Mouse (Mus musculus) midbrain, embryonic 13.5 days (tissue): Measurements from ENCODE around the gene Gm49361. TPM values are rescaled to one million over a fixed set of nuclear protein-coding genes. Genes with fewer than 3 reads are reported as not detected.
A peak's percentile ranks its signal among the peaks of the same experiment; 100 is the strongest.

ENCODE experiments used
- ATAC-seq: fragments of 200-750 bp; cut with Nextera tagmentation; 2 replicates; pipeline ENCODE4 v1.8.0; 2017; ENCODE audit warnings: mild to moderate bottlenecking, moderate TSS enrichment, moderate library complexity
- H3K27ac ChIP-seq: fragments of 300-500 bp; sonication (generic); 2 replicates; pipeline ENCODE4 v1.5.1; 2015; ENCODE audit warnings: inconsistent platforms, mild to moderate bottlenecking, moderate library complexity
- H3K27me3 ChIP-seq: fragments of 300-500 bp; sonication (generic); 2 replicates; pipeline ENCODE4 v1.6.1; 2015; ENCODE audit warnings: mild to moderate bottlenecking, inconsistent platforms
- H3K36me3 ChIP-seq: fragments of 300-500 bp; sonication (generic); 2 replicates; pipeline ENCODE4 v1.6.1; 2015; ENCODE audit warnings: mild to moderate bottlenecking, inconsistent platforms
- H3K4me1 ChIP-seq: fragments of 300-500 bp; sonication (generic); replicated peaks from 2 replicates; pipeline ENCODE4 v1.6.1; 2015; ENCODE audit warnings: inconsistent platforms
- H3K4me2 ChIP-seq: fragments of 300-500 bp; sonication (generic); replicated peaks from 2 replicates; pipeline ENCODE4 v1.6.1; 2015; ENCODE audit warnings: moderate library complexity, mild to moderate bottlenecking, inconsistent platforms
- H3K4me3 ChIP-seq: fragments of 300-500 bp; sonication (generic); replicated peaks from 2 replicates; pipeline ENCODE4 v1.5.1; 2015; ENCODE audit warnings: mild to moderate bottlenecking, inconsistent platforms
- H3K9ac ChIP-seq: fragments of 300-500 bp; sonication (generic); replicated peaks from 2 replicates; pipeline ENCODE4 v1.6.1; 2015; ENCODE audit warnings: mild to moderate bottlenecking, inconsistent platforms
- H3K9me3 ChIP-seq: fragments of 300-500 bp; sonication (generic); 2 replicates; pipeline ENCODE4 v1.6.1; 2016; ENCODE audit warnings: mild to moderate bottlenecking, inconsistent platforms
- WGBS: fragments of 180-500 bp; shearing (Covaris S2); methylation state at CpG from one replicate; pipeline ENCODE4 v1.1.7; 2015; 5-methylcytosine and 5-hydroxymethylcytosine counted together
- polyA plus RNA-seq: library from polyadenylated mRNA; unstranded; fragments of >200 nt; fragmentation: Nextera tagmentation; extraction: Ambion mirVana; gene quantifications from 2 replicates; pipeline ENCODE4 v1.2.1, GENCODE M21; 2015

Gm49361 gene
- polyA plus RNA-seq, 1 experiment from 2014 or later = not detected

DNA sequence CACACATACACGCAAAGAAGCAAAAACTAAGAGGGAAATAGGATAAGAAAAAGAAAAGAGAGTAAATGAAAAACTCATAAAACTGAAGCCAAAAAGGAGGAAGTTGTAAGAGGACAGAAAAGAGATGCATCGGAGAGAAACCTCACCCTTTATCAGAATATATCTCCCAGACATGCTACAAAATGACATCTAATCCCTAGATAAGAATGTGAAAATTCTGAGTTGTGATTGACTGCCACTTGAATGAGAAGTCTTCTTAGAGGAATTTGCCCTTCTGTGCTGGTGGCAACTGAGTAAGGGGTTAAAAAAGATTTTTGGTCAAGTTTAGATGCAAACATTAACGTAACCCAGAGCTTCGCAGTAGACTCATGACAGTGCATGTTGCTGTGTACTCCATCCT, 99.7 kb downstream of the Gm49361 start:
- no peaks in the 10 kb centered on the region for H3K27me3 ChIP-seq
- WGBS = 94% methylated on average over 4 of the region's 4 CpGs
- ATAC-seq = no peak
- no peak overlapping the region for H3K4me2 ChIP-seq
- no peak overlapping the region for H3K27ac ChIP-seq
- H3K9ac ChIP-seq = no peak overlapping the region
- H3K4me1 ChIP-seq = no peaks in the 10 kb centered on the region
- no peak overlapping the region for H3K4me3 ChIP-seq
- H3K9me3 ChIP-seq = no peaks in the 10 kb centered on the region
- H3K36me3 ChIP-seq = peaks cover 4% of the 10 kb centered on the region; the same call in 1 of the 2 replicates

- WGBS = 97% methylated on average over 3 of the region's 3 CpGs
- H3K9me3 ChIP-seq = no peaks in the 10 kb centered on the region
- peaks cover 8% of the 10 kb centered on the region; the same call in 1 of the 2 replicates for H3K36me3 ChIP-seq
- no peak overlapping the region for H3K4me2 ChIP-seq
- no peak overlapping the region for H3K27ac ChIP-seq
- no peak overlapping the region for H3K9ac ChIP-seq
- peaks cover 7% of the 10 kb centered on the region; the same call in 1 of the 2 replicates for H3K4me1 ChIP-seq
- no peak overlapping the region for H3K4me3 ChIP-seq
- H3K27me3 ChIP-seq = no peaks in the 10 kb centered on the region
- ATAC-seq = no peak
Observed at GRCm38 (mm10) chr14:57639153-57639552, 106.8 kb downstream of the Gm49361 start.

- H3K9ac ChIP-seq = no peak overlapping the region
- H3K36me3 ChIP-seq = peaks cover 5% of the 10 kb centered on the region; the same call in 1 of the 2 replicates
- H3K27me3 ChIP-seq = no peaks in the 10 kb centered on the region
- ATAC-seq = no peak
- WGBS = 49% methylated on average over 5 of the region's 5 CpGs
- H3K4me3 ChIP-seq = no peak overlapping the region
- no peaks in the 10 kb centered on the region for H3K9me3 ChIP-seq
- no peak overlapping the region for H3K4me2 ChIP-seq
- peaks cover 9% of the 10 kb centered on the region; the same call in 1 of the 2 replicates for H3K4me1 ChIP-seq
- no peak overlapping the region for H3K27ac ChIP-seq
Observed at GRCm38 (mm10) chr14:57634141-57634540, 111.8 kb downstream of the Gm49361 start.

- Histone ChIP-seq H3K9ac (no peak overlapping the region), H3K4me3 (no peak overlapping the region), H3K4me2 (no peak overlapping the region), H3K4me1 (peaks cover 2% of the 10 kb centered on the region; the same call in 1 of the 2 replicates), H3K36me3 (peaks cover 35% of the 10 kb centered on the region), H3K9me3 (no peaks in the 10 kb centered on the region), H3K27ac (no peak overlapping the region), H3K27me3 (no peaks in the 10 kb centered on the region)
- 76% methylated on average over 4 of the region's 4 CpGs for WGBS
- ATAC-seq = no peak
Observed at GRCm38 (mm10) chr14:57629595-57629994, 116.3 kb downstream of the Gm49361 start.

DNA sequence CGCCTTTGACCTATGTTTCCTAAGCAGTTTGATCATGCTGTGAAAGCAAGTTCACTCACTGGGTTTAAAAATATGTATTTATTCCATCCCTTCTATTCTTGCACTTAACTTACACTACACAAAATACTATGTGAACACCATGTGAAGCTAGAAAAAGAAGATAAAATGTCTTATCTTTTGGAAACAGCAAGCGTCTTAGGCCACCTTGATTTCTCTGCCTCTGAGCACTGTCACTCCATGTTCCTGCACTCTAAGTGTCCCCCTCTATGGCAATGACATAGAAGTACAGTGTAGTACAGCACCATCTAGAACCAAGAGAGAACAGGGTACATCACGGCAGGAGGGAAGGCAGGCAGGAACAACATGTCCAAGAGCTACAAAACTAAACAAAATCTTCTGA, 123.0 kb downstream of the Gm49361 start:
- Histone ChIP-seq H3K36me3 (peaks cover 35% of the 10 kb centered on the region), H3K4me3 (no peak overlapping the region), H3K4me1 (peaks cover 3% of the 10 kb centered on the region), H3K27me3 (no peaks in the 10 kb centered on the region), H3K9me3 (no peaks in the 10 kb centered on the region), H3K4me2 (no peak overlapping the region), H3K27ac (no peak overlapping the region), H3K9ac (no peak overlapping the region)
- WGBS = 82% methylated on average over 3 of the region's 3 CpGs
- no peak for ATAC-seq

DNA sequence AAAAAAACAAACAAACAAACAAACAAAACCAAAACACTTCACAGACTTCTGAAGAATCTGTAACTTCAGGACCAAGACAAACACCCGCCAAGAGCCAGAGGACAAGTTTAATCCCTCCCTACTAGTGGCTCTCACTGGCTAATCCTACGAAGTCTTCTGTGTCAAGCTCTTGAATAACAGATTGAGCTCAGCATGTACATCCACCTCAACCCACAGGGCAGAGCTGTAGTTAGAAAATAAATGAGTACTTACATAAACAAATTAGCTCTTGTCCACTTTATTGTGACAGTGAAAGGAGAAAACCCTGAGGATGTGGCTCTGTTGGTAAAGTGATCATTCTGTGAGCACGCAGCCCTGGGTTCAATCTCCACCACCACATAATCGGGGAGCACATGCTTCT, 124.2 kb downstream of the Gm49361 start:
- Histone ChIP-seq H3K36me3 (peaks cover 32% of the 10 kb centered on the region), H3K4me3 (no peak overlapping the region), H3K4me1 (peaks cover 3% of the 10 kb centered on the region), H3K27ac (no peak overlapping the region), H3K9ac (no peak overlapping the region), H3K9me3 (no peaks in the 10 kb centered on the region), H3K4me2 (no peak overlapping the region), H3K27me3 (no peaks in the 10 kb centered on the region)
- ATAC-seq = no peak
- WGBS = 62% methylated on average over 4 of the region's 4 CpGs

GRCm38 (mm10) chr14:57620598-57621236, 125.2 kb downstream of the Gm49361 start:
- no peak overlapping the region for H3K9ac ChIP-seq
- no peaks in the 10 kb centered on the region for H3K9me3 ChIP-seq
- WGBS = 63% methylated on average over 4 of the region's 4 CpGs
- no peak overlapping the region for H3K4me2 ChIP-seq
- H3K4me3 ChIP-seq = no peak overlapping the region
- H3K4me1 ChIP-seq = peaks cover 6% of the 10 kb centered on the region
- no peak overlapping the region for H3K27ac ChIP-seq
- no peak for ATAC-seq
- peaks cover 24% of the 10 kb centered on the region for H3K36me3 ChIP-seq
- H3K27me3 ChIP-seq = no peaks in the 10 kb centered on the region

DNA sequence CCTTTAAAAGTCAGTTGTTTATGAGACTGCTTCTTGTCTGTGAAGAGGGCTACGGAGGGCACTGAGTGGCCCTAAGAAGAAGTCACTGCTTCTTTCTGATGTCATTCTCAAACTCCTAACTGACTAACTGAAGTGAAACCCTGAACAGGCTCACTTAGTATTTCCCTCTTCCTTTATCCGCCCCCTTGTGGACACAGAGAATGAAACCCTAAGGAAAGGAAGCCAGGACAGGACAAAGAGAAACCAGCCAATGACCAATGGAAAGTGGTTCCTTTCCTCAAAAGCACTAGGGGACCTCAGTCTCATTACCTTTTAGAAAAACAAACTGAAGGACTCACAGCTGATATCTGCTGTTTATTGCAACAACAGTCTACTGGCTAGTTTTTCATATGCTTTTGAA, 126.4 kb downstream of the Gm49361 start:
- 48% methylated on average over 2 of the region's 2 CpGs for WGBS
- no peaks in the 10 kb centered on the region for H3K9me3 ChIP-seq
- no peak overlapping the region for H3K27ac ChIP-seq
- no peak overlapping the region for H3K9ac ChIP-seq
- H3K4me2 ChIP-seq = no peak overlapping the region
- H3K4me3 ChIP-seq = no peak overlapping the region
- no peaks in the 10 kb centered on the region for H3K27me3 ChIP-seq
- H3K36me3 ChIP-seq = peaks cover 19% of the 10 kb centered on the region; the same call in 1 of the 2 replicates
- peaks cover 6% of the 10 kb centered on the region for H3K4me1 ChIP-seq
- ATAC-seq = 0 out of 2 replicates have a peak, but pooled peaks have one; percentile 24

GRCm38 (mm10) chr14:57617675-57618074, 128.2 kb downstream of the Gm49361 start:
- WGBS = 98% methylated on average over 1 of the region's 1 CpGs
- Histone ChIP-seq H3K9me3 (no peaks in the 10 kb centered on the region), H3K4me2 (no peak overlapping the region), H3K4me1 (peaks cover 6% of the 10 kb centered on the region), H3K36me3 (peaks cover 5% of the 10 kb centered on the region; the same call in 1 of the 2 replicates), H3K27me3 (no peaks in the 10 kb centered on the region), H3K4me3 (no peak overlapping the region), H3K9ac (no peak overlapping the region), H3K27ac (no peak overlapping the region)
- ATAC-seq = no peak

DNA sequence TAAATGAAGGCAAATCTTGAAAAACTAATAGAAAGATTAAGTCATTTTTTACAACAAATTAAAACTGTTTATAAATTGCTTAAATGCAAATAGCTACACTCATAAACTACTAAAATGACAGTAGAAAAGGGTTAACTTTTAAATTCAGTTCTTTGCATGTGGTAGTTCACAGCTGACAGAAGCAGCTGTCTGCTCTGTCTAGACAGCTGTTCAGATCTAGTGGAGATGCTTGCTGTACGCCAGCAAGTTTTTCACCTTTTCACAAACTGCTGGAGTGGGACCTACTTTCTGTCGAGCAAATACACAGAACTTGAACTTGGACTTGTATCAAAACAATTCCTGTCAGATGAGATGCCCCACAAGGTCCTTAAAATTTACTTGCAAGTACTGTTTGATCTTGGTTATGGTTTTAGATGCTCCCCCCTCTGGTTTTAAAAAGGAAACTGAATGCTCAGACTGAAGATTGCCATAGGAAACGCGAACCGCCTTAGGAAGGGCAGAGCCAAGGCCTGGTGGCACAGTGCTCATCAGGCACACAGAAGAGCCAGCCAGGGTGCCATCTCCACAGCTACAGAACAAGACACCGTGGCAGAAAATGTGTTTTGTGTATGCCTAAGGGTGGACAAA, 129.5 kb downstream of the Gm49361 start:
- Histone ChIP-seq H3K27me3 (no peaks in the 10 kb centered on the region), H3K9ac (no peak overlapping the region), H3K4me3 (no peak overlapping the region), H3K27ac (no peak overlapping the region), H3K4me2 (no peak overlapping the region), H3K4me1 (peaks cover 6% of the 10 kb centered on the region), H3K36me3 (peaks cover 5% of the 10 kb centered on the region; the same call in 1 of the 2 replicates), H3K9me3 (no peaks in the 10 kb centered on the region)
- ATAC-seq = no peak
- WGBS = 87% methylated on average over 6 of the region's 6 CpGs

DNA sequence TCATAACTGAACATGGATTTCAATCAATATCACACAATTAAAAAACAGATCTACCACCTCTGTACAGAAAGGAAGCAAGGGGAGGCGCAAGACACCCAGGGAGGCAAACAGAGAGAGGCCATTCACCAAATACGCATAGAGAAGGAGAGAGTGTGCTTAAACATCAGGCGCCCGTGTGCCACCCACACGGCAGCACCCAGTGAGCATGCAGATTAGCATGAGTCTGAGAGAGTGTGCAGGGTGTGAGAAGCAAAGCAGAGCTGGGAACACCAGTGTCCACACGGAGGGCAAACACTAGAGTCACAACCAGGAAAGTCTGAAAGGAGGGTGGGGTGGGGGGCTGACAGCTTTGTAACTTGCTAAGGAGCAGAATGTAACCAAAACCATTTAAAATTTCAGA, 130.1 kb downstream of the Gm49361 start:
- no peak overlapping the region for H3K4me3 ChIP-seq
- 81% methylated on average over 6 of the region's 6 CpGs for WGBS
- H3K27me3 ChIP-seq = no peaks in the 10 kb centered on the region

DNA sequence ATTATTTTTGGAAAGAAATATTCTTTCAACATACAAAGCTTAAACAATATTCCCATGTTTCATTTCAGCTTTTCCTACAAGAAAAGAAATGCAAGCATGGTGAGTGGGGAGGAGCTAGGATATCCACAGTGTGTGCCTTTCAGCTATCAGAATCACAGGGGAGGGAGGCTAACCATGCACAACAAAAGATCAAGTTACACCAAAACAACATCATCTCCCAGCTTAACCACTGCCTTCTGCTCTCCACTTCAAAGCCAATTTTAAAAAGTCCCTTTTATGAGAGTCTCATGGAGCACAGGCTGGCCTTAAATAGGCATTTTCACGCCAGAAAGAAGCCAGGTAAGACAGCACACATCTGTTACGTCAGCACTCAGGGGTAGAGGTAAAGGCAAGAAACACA, 134.9 kb downstream of the Gm49361 start:
- Histone ChIP-seq H3K36me3 (no peaks in the 10 kb centered on the region), H3K4me3 (no peak overlapping the region), H3K4me1 (peaks cover 18% of the 10 kb centered on the region), H3K4me2 (no peak overlapping the region), H3K9ac (no peak overlapping the region), H3K9me3 (no peaks in the 10 kb centered on the region), H3K27me3 (no peaks in the 10 kb centered on the region), H3K27ac (no peak overlapping the region)
- ATAC-seq = no peak
- 63% methylated on average over 2 of the region's 2 CpGs for WGBS

More for the DNA sequence above, 130.1 kb downstream of the Gm49361 start:
- Histone ChIP-seq H3K4me2 (no peak overlapping the region), H3K4me1 (peaks cover 9% of the 10 kb centered on the region), H3K9me3 (no peaks in the 10 kb centered on the region), H3K9ac (no peak overlapping the region), H3K27ac (no peak overlapping the region), H3K36me3 (peaks cover 5% of the 10 kb centered on the region; the same call in 1 of the 2 replicates)
- no peak for ATAC-seq
